Mouse (Mus musculus) B cell, adult 2 months (primary cell): ENCODE measurements at regions not wholly inside any gene's neighbourhood (a gene's known extent, or its start where the extent isn't known, plus 50 kb on each side); places are given as distances from the start of the nearest gene placed in this dataset.

Source experiments
- DNase-seq, 2 experiments: peaks; one replicate each; pipeline ENCODE4 v3.0.0; 2022

DNA sequence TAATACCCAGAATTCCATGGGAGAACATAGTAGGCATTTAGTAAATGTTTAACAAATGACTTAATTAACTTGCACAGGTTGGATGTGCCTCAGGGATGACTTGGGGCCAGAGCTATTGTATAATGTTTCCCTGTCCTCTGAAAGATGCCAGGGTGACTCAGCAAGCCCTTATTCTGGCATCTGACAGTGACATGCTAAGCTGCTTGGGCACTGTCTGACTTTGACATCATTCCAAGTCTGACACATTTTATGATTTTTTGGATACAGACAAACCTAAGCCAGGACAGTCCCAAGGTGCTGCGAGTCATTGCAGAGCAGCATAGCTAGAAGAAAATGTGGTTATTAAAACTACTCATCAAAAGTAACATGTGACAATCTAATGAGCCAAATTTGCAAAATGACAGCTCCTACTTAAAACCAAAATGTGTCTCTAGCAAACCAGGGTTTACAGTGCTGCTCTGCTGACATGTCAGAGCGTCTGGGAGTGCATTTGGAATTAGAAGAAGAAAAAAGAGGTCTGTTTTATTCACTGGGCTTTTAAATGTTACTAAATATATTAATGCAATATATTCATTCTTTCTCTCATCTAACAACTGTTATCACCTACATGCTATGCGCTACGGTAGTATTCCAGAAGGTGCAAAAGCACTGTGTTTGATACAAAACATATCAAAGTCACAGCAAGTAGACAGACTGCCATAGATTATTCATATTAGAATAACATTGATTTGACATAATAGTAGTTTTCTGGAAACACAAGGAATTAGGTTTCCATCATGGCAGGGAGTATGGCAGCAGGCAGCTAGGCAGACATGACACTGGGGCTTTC lies 64.1 kb upstream of the Klf12 start:
- DNase-seq: no peak

DNA sequence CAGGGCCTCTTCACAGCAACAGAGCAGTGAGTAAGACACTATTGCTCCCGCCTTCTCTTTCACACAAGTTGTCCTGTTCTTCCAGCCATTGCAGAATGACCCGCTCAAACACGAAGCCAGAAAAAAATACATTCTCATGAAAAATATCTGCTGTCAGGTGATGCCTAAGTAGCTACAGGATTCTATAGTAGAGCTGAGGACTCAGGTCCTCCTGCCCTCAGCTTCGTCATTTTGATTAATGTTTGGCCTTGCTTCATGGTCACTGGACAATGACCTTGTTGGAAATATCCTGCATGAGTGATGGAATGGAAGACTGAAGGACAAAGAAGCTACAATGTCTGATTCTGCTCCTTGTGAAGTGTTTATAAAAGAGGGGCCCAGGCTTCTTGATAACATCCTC lies 52.4 kb upstream of the Klf12 start:
- no peak for DNase-seq
